Comparison of ENCODE assay signal across 9 mouse cellular contexts in the genomic region with DNA sequence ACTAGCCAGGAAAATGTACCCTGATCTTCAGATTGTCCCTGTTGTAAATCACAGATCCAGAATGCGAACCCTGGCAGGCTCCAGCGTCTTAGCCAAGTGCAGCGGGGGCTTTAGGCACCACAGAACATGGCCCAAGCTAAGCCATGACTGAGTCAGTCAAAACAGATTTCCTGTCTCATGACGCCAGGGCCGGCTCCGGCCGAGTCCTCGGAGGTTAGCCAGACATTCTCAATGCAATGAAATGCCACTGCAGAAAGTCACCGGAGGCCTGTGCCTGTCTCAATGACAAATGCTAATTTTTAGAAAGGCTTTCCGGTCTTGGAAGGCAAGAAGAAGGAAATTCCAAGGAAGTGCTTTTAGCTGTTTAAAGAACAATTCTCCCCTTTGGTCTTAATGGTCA.
DNase-seq lines count a peak whose midpoint lies in the region; ATAC-seq and TF ChIP-seq lines count a peak whose summit lies in the region.
"Had no signal": no experiment of that assay in that cellular context is flagged by ENCODE, and none has a peak within 500 bp of the region (broad histone marks: within the 10 kb centered on the region; RNA-seq: fewer than 3 reads in every experiment).

No protein-coding gene starts in this region.

- no peak for TF ChIP-seq POLR2A in kidney, adult 2 months (IDR thresholded peaks at IDR 0.05; ENCODE audit: low read depth, low read length)

- intact Hi-C loops in gastrocnemius, adult 2 months (cut with DNase I): no loop called here

- no peak overlapping the region for H3K9ac ChIP-seq in embryonic facial prominence, embryonic 11.5 days (replicated peaks; ENCODE audit: low read length)
- H3K9ac ChIP-seq in midbrain, embryonic 11.5 days (ENCODE audit: low read length): no peak overlapping the region

- H3K4me1 ChIP-seq in embryonic facial prominence, embryonic 11.5 days (ENCODE audit: control insufficient read depth, insufficient read depth, low read length): no peaks in the 10 kb centered on the region
- no peaks in the 10 kb centered on the region for H3K4me1 ChIP-seq in kidney, adult 2 months (ENCODE audit: control insufficient read depth, insufficient read depth, low read length)
- no peaks in the 10 kb centered on the region for H3K4me1 ChIP-seq in midbrain, embryonic 11.5 days (ENCODE audit: control insufficient read depth, insufficient read depth, low read length)

- H3K4me2 ChIP-seq in embryonic facial prominence, embryonic 11.5 days (ENCODE audit: low read depth, low read length): no peak overlapping the region
- no peak overlapping the region for H3K4me2 ChIP-seq in midbrain, embryonic 11.5 days

- peak overlapping the region; percentile 76 for H3K27ac ChIP-seq in gastrocnemius, adult 2 months
- H3K27ac ChIP-seq in embryonic facial prominence, embryonic 11.5 days (replicated peaks; ENCODE audit: low read depth, low read length): no peak overlapping the region
- peak overlapping the region; percentile 69; the same call in 1 of the 2 replicates for H3K27ac ChIP-seq in kidney, adult 2 months (ENCODE audit: insufficient read depth, low read depth, low read length)
- H3K27ac ChIP-seq in midbrain, embryonic 11.5 days (ENCODE audit: low read depth, low read length): no peak overlapping the region

- H3K4me3 ChIP-seq in gastrocnemius, adult 2 months: no peak overlapping the region
- H3K4me3 ChIP-seq in embryonic facial prominence, embryonic 11.5 days (ENCODE audit: low read depth, low read length): no peak overlapping the region
- H3K4me3 ChIP-seq in kidney, adult 2 months (ENCODE audit: insufficient read depth, low read depth, low read length): no peak overlapping the region
- no peak overlapping the region for H3K4me3 ChIP-seq in midbrain, embryonic 11.5 days (ENCODE audit: low read depth, low read length)
- H3K4me3 ChIP-seq: myocyte had no signal

- H3K27me3 ChIP-seq in embryonic facial prominence, embryonic 11.5 days (ENCODE audit: control insufficient read depth, insufficient read depth, low read length): no peaks in the 10 kb centered on the region
- no peaks in the 10 kb centered on the region for H3K27me3 ChIP-seq in kidney, adult 2 months (replicated peaks; ENCODE audit: control insufficient read depth, insufficient read depth, low read length)
- no peaks in the 10 kb centered on the region for H3K27me3 ChIP-seq in midbrain, embryonic 11.5 days (ENCODE audit: control insufficient read depth, insufficient read depth, low read length)

- peak; percentile 65 for DNase-seq in gastrocnemius, adult 2 months
- DNase-seq in gastrocnemius, postnatal 4 days (ENCODE audit: low spot score in 2 of 2): no peak
- peak; percentile 34 for DNase-seq in embryonic facial prominence, embryonic 11.5 days (ENCODE audit: low spot score)
- DNase-seq in kidney, adult 2 months: peak; percentile 83
- DNase-seq in skeletal muscle tissue, adult 2 months (ENCODE audit: low read depth, low spot score): peak; percentile 36
- DNase-seq in spleen, adult 12 weeks (ENCODE audit: low spot score): no peak
- DNase-seq in layer of hippocampus, postnatal 10 days (ENCODE audit: low spot score in 2 of 2): no peak
- no peak for DNase-seq in midbrain, embryonic 11.5 days (ENCODE audit: low spot score, missing footprints)

- H3K36me3 ChIP-seq in embryonic facial prominence, embryonic 11.5 days (replicated peaks; ENCODE audit: control insufficient read depth, insufficient read depth, low read depth, low read length): no peaks in the 10 kb centered on the region
- H3K36me3 ChIP-seq in kidney, adult 2 months (ENCODE audit: control insufficient read depth, insufficient read depth, low read length): no peaks in the 10 kb centered on the region
- H3K36me3 ChIP-seq in midbrain, embryonic 11.5 days (ENCODE audit: control insufficient read depth, insufficient read depth, low read length): no peaks in the 10 kb centered on the region

- H3K9me3 ChIP-seq in embryonic facial prominence, embryonic 11.5 days (replicated peaks; ENCODE audit: control insufficient read depth, low read length): no peaks in the 10 kb centered on the region
- no peaks in the 10 kb centered on the region for H3K9me3 ChIP-seq in midbrain, embryonic 11.5 days (ENCODE audit: control insufficient read depth, low read length)

- no peak for ATAC-seq in embryonic facial prominence, embryonic 11.5 days (replicated peaks; ENCODE audit: insufficient number of reproducible peaks, low FRiP score, low TSS enrichment, low read depth)
- ATAC-seq in midbrain, embryonic 11.5 days (ENCODE audit: low FRiP score): no peak

- TF ChIP-seq CTCF in gastrocnemius, adult 2 months (IDR thresholded peaks at IDR 0.05): no peak
- no peak for TF ChIP-seq CTCF in kidney, adult 2 months (conservative IDR thresholded peaks at IDR 0.05; ENCODE audit: insufficient read depth, insufficient read length, low read depth, low read length)

- 63% methylated on average over 10 of the region's 10 CpGs for WGBS in embryonic facial prominence, embryonic 11.5 days
- 49% methylated on average over 10 of the region's 10 CpGs for WGBS in kidney, adult 2 months
- WGBS in midbrain, embryonic 11.5 days: 93% methylated on average over 10 of the region's 10 CpGs

Comparison
In these comparisons a context has a peak if more than half of its experiments do, and no peak if none do; other contexts are left out.
1. DNase-seq: peak in gastrocnemius, adult 2 months (single experiment), embryonic facial prominence, embryonic 11.5 days (single experiment), kidney, adult 2 months (single experiment) and skeletal muscle tissue, adult 2 months (single experiment); none in gastrocnemius, postnatal 4 days (0 of 2), spleen, adult 12 weeks (single experiment), layer of hippocampus, postnatal 10 days (0 of 2) and midbrain, embryonic 11.5 days (single experiment).
2. H3K27ac ChIP-seq: peak in gastrocnemius, adult 2 months (single experiment) and kidney, adult 2 months (single experiment); none in embryonic facial prominence, embryonic 11.5 days (single experiment) and midbrain, embryonic 11.5 days (single experiment).